Mouse (Mus musculus): ENCODE measurements around the gene Rnf11. TPM values are rescaled to one million over a fixed set of nuclear protein-coding genes. Genes with fewer than 3 reads are reported as not detected.
A peak's percentile ranks its signal among the peaks of the same experiment; 100 is the strongest.

Gene Rnf11
- total and polyA plus RNA-seq, 3 experiments, result 11.9 to 30.9 (median 13.7) TPM

DNA sequence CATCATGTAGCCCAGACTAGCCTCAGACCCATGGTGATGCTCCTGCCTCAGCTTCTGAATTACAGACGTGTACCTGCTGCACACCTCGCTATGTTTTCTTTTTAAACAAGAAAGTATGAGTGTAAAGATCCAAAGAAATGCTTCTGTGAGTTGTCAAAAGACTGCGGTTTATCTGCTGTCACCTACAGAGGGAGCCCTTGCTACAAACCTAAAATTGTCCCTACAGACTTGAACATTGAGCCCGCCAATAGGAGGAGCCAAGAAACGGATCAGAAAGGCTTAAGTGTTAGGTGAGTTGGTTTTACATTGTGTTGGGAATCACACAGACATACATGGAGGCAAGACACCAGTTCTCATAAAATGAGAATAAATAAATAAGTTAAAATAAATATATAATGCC lies 20.4 kb upstream of the Rnf11 start (continued):
- no peak for TF ChIP-seq KAT2A (IDR thresholded peaks at IDR 0.05; ENCODE audit: insufficient replicate concordance, low read length)
- TF ChIP-seq POLR2AphosphoS2 (IDR thresholded peaks at IDR 0.05; ENCODE audit: low read depth, low read length), result no peak
- TF ChIP-seq RCOR1 (conservative IDR thresholded peaks at IDR 0.05; ENCODE audit: low read depth, low read length), result no peak
- TF ChIP-seq CTCF (conservative IDR thresholded peaks at IDR 0.05 in 1 of 2, IDR thresholded peaks at IDR 0.05 in 1 of 2; ENCODE audit: low read depth in 2 of 2, low read length in 2 of 2), result peak; percentile 59 to 99; a peak in 3 of 4 replicates
- no peak for TF ChIP-seq MAZ (IDR thresholded peaks at IDR 0.05; ENCODE audit: low read depth, low read length)

DNA sequence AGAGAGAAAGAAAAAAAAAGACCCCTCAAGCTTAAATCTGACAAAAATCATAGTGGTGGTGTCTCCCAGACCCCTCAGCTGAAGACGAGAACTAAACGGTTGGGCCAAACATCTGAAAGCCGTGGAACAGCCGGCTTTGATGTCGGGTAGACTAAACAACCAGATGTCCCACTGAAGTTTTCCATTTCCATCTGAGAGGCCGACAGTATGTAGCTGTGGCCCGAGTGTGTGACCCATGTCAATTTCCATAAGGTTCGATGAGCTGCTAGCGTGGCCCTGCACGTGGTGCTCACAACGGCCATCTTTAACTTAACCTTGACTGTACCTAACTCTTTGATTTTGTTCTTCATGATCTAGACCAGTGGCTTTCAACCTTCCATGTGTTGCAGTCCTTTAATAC lies 13.9 kb upstream of the Rnf11 start:
- in situ Hi-C loops (cut with MboI; ENCODE audit: low pct_ligation_motif_present, low pct_unique_long_range_greater_than_20kb, low sequenced_read_pairs), result no loop called here
- Histone ChIP-seq H3K36me3 (replicated peaks in 1 of 2; ENCODE audit: control insufficient read depth in 1 of 2, insufficient read depth in 1 of 2, low read length in 1 of 2) (no peaks in the 10 kb centered on the region), H3K9me3 (replicated peaks; ENCODE audit: low read length) (no peaks in the 10 kb centered on the region), H3K4me1 (ENCODE audit: control insufficient read depth in 1 of 2, insufficient read depth in 2 of 2) (no peaks in the 10 kb centered on the region), H3K27ac (ENCODE audit: insufficient read depth, low read depth) (no peak overlapping the region), H3K9ac (ENCODE audit: insufficient read depth, low read depth) (no peak overlapping the region), H3K4me2 (ENCODE audit: insufficient read depth, low read depth, poor library complexity, severe bottlenecking) (no peak overlapping the region), H3K79me2 (replicated peaks; ENCODE audit: control insufficient read depth, extremely low read depth, insufficient read depth, poor library complexity, severe bottlenecking) (no peaks in the 10 kb centered on the region), H3K27me3 (replicated peaks) (no peaks in the 10 kb centered on the region), H3K4me3 (replicated peaks in 1 of 3; ENCODE audit: low read depth in 2 of 3, low read length in 2 of 3, poor library complexity in 1 of 3) (no peak overlapping the region)
- dilution Hi-C loops (cut with MboI; ENCODE audit: extremely low pct_ligation_motif_present, extremely low pct_unique_long_range_greater_than_20kb, low sequenced_read_pairs), result no loop called here
- TF ChIP-seq MAZ (IDR thresholded peaks at IDR 0.05; ENCODE audit: low read depth, low read length) (no peak), MXI1 (IDR thresholded peaks at IDR 0.05; ENCODE audit: low read depth, low read length) (no peak), ETS1 (conservative IDR thresholded peaks at IDR 0.05; ENCODE audit: low read depth, low read length) (no peak), PAX5 (IDR thresholded peaks at IDR 0.05; ENCODE audit: low read length) (no peak)
- no peak for DNase-seq (ENCODE audit: extremely low read depth)

DNA sequence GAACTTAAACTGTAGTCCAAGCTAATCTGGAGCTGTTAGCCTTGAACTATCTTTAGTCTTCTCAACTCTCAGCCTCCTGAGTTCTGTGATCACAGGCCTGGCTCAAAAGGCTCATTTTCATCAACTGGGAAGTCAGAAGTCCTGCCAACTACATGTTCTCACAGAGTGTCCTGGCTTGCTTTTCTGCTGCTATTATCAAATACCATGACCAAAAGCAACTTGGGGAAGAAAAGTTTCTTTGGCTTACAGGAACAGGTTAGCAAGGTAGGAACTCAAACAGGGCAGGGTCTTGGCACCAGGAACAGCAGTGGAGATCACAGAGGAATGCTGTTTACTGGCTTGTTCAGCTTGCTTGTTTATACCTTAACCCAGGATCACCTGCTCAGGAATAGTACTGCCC lies 9.1 kb upstream of the Rnf11 start:
- Histone ChIP-seq H3K4me1 (ENCODE audit: control insufficient read depth in 1 of 2, insufficient read depth in 2 of 2) (no peaks in the 10 kb centered on the region), H3K27ac (ENCODE audit: insufficient read depth, low read depth) (no peak overlapping the region), H3K36me3 (replicated peaks in 1 of 2; ENCODE audit: control insufficient read depth in 1 of 2, insufficient read depth in 1 of 2, low read length in 1 of 2) (no peaks in the 10 kb centered on the region), H3K4me3 (replicated peaks in 1 of 3; ENCODE audit: low read depth in 2 of 3, low read length in 2 of 3, poor library complexity in 1 of 3) (no peak overlapping the region), H3K4me2 (ENCODE audit: insufficient read depth, low read depth, poor library complexity, severe bottlenecking) (no peak overlapping the region), H3K9ac (ENCODE audit: insufficient read depth, low read depth) (no peak overlapping the region), H3K9me3 (replicated peaks; ENCODE audit: low read length) (no peaks in the 10 kb centered on the region), H3K27me3 (replicated peaks) (no peaks in the 10 kb centered on the region), H3K79me2 (replicated peaks; ENCODE audit: control insufficient read depth, extremely low read depth, insufficient read depth, poor library complexity, severe bottlenecking) (no peaks in the 10 kb centered on the region)
- dilution Hi-C loops (cut with MboI; ENCODE audit: extremely low pct_ligation_motif_present, extremely low pct_unique_long_range_greater_than_20kb, low sequenced_read_pairs), result no loop called here
- TF ChIP-seq MEF2A (IDR thresholded peaks at IDR 0.05; ENCODE audit: borderline replicate concordance, low read depth, low read length), result no peak
- TF ChIP-seq MAFK (IDR thresholded peaks at IDR 0.05; ENCODE audit: insufficient replicate concordance, low read length), result no peak
- no peak for TF ChIP-seq USF1 (IDR thresholded peaks at IDR 0.05; ENCODE audit: low read depth, low read length)
- in situ Hi-C loops (cut with MboI; ENCODE audit: low pct_ligation_motif_present, low pct_unique_long_range_greater_than_20kb, low sequenced_read_pairs), result no loop called here
- no peak for DNase-seq (ENCODE audit: extremely low read depth)

GRCm38 (mm10) chr4:109488812-109489211 lies 4.3 kb upstream of the Rnf11 start:
- dilution Hi-C loops (cut with MboI; ENCODE audit: extremely low pct_ligation_motif_present, extremely low pct_unique_long_range_greater_than_20kb, low sequenced_read_pairs), result no loop called here

More at GRCm38 (mm10) chr4:109488812-109489211, 4.3 kb upstream of the Rnf11 start:
- no peak overlapping the region for H3K9ac ChIP-seq (ENCODE audit: insufficient read depth, low read depth)
- peaks cover 7 to 9% of the 10 kb centered on the region in 2 experiments for H3K4me1 ChIP-seq (ENCODE audit: control insufficient read depth in 1 of 2, insufficient read depth in 2 of 2)
- H3K4me3 ChIP-seq (replicated peaks in 1 of 3; ENCODE audit: low read depth in 2 of 3, low read length in 2 of 3, poor library complexity in 1 of 3), result no peak overlapping the region
- no peaks in the 10 kb centered on the region for H3K79me2 ChIP-seq (replicated peaks; ENCODE audit: control insufficient read depth, extremely low read depth, insufficient read depth, poor library complexity, severe bottlenecking)
- TF ChIP-seq PAX5 (IDR thresholded peaks at IDR 0.05; ENCODE audit: low read length), result no peak
- TF ChIP-seq EP300 (IDR thresholded peaks at IDR 0.05; ENCODE audit: low read length), result no peak
- no peak for TF ChIP-seq KAT2A (IDR thresholded peaks at IDR 0.05; ENCODE audit: insufficient replicate concordance, low read length)
- no peak for TF ChIP-seq JUN (IDR thresholded peaks at IDR 0.05; ENCODE audit: insufficient read depth, low read depth, low read length)
- no peak for DNase-seq (ENCODE audit: extremely low read depth)
- H3K27me3 ChIP-seq (replicated peaks), result no peaks in the 10 kb centered on the region
- in situ Hi-C loops (cut with MboI; ENCODE audit: low pct_ligation_motif_present, low pct_unique_long_range_greater_than_20kb, low sequenced_read_pairs), result no loop called here
- H3K9me3 ChIP-seq (replicated peaks; ENCODE audit: low read length), result no peaks in the 10 kb centered on the region
- no peaks in the 10 kb centered on the region for H3K36me3 ChIP-seq (replicated peaks in 1 of 2; ENCODE audit: control insufficient read depth in 1 of 2, insufficient read depth in 1 of 2, low read length in 1 of 2)
- no peak overlapping the region for H3K27ac ChIP-seq (ENCODE audit: insufficient read depth, low read depth)
- H3K4me2 ChIP-seq (ENCODE audit: insufficient read depth, low read depth, poor library complexity, severe bottlenecking), result no peak overlapping the region

All from CH12.LX (cell line).